Mouse (Mus musculus): ENCODE data around the gene Zfyve27.

GRCm38 (mm10) chr19:42139724-42140517 is 23.8 kb upstream of the Zfyve27 start:
- TF ChIP-seq CTCF (IDR thresholded peaks at IDR 0.05; ENCODE audit: insufficient read depth, low read length) (no peak), POLR2A (IDR thresholded peaks at IDR 0.05; ENCODE audit: borderline replicate concordance, extremely low read depth, low read depth, low read length) (no peak)

Measured in lung, adult 2 months (tissue).